Mouse (Mus musculus): ENCODE data around the gene Zdhhc12. TPM values are rescaled to one million over a fixed set of nuclear protein-coding genes. Genes with fewer than 3 reads are reported as not detected.
"Not testable (repeated sequence)": the region's sequence is repeated elsewhere in the genome, so short reads cannot be mapped to it uniquely, and the experiment has no call there.

Gene Zdhhc12
- polyA plus RNA-seq, 1 experiment = 17.4 TPM

- no peak overlapping the region for H3K4me3 ChIP-seq (replicated peaks; ENCODE audit: control insufficient read depth, low read depth, low read length)
- no peak for TF ChIP-seq POLR2A (IDR thresholded peaks at IDR 0.05; ENCODE audit: borderline replicate concordance, control insufficient read depth, low read depth, low read length)
- no peak for TF ChIP-seq CTCF (IDR thresholded peaks at IDR 0.05; ENCODE audit: control insufficient read depth, insufficient read depth, low read length)
- 83% methylated on average over 3 of the region's 3 CpGs for WGBS
- no peaks in the 10 kb centered on the region for H3K4me1 ChIP-seq (ENCODE audit: control insufficient read depth, insufficient read depth, low read length)
- no peak overlapping the region for H3K27ac ChIP-seq (ENCODE audit: control insufficient read depth, insufficient read depth, low read depth, low read length, poor library complexity)
These were observed 36.7 kb downstream of the Zdhhc12 start for GRCm38 (mm10) chr2:30056736-30057135.

GRCm38 (mm10) chr2:30055310-30055709, 38.1 kb downstream of the Zdhhc12 start:
- H3K4me3 ChIP-seq (replicated peaks; ENCODE audit: control insufficient read depth, low read depth, low read length); H3K4me1 ChIP-seq (ENCODE audit: control insufficient read depth, insufficient read depth, low read length); H3K27ac ChIP-seq (ENCODE audit: control insufficient read depth, insufficient read depth, low read depth, low read length, poor library complexity): not testable (repeated sequence)
- WGBS = 87% methylated on average over 3 of the region's 3 CpGs

GRCm38 (mm10) chr2:30051992-30052761, 41.3 kb downstream of the Zdhhc12 start:
- 44% methylated on average over 6 of the region's 6 CpGs for WGBS
- TF ChIP-seq POLR2A (IDR thresholded peaks at IDR 0.05; ENCODE audit: borderline replicate concordance, control insufficient read depth, low read depth, low read length) (no peak), CTCF (IDR thresholded peaks at IDR 0.05; ENCODE audit: control insufficient read depth, insufficient read depth, low read length) (no peak)
- Histone ChIP-seq H3K4me1 (ENCODE audit: control insufficient read depth, insufficient read depth, low read length) (no peaks in the 10 kb centered on the region; the same call in 1 of the 2 replicates), H3K4me3 (replicated peaks; ENCODE audit: control insufficient read depth, low read depth, low read length) (no peak overlapping the region), H3K27ac (ENCODE audit: control insufficient read depth, insufficient read depth, low read depth, low read length, poor library complexity) (no peak overlapping the region)

- 6% methylated on average over 3 of the region's 3 CpGs for WGBS
- H3K4me1 ChIP-seq (ENCODE audit: control insufficient read depth, insufficient read depth, low read length) = no peaks in the 10 kb centered on the region; the same call in 1 of the 2 replicates
- TF ChIP-seq CTCF (IDR thresholded peaks at IDR 0.05; ENCODE audit: control insufficient read depth, insufficient read depth, low read length) (no peak), POLR2A (IDR thresholded peaks at IDR 0.05; ENCODE audit: borderline replicate concordance, control insufficient read depth, low read depth, low read length) (no peak)
- H3K4me3 ChIP-seq (replicated peaks; ENCODE audit: control insufficient read depth, low read depth, low read length) = no peak overlapping the region
- H3K27ac ChIP-seq (ENCODE audit: control insufficient read depth, insufficient read depth, low read depth, low read length, poor library complexity) = no peak overlapping the region
These were observed 43.6 kb downstream of the Zdhhc12 start for GRCm38 (mm10) chr2:30049831-30050230.

DNA sequence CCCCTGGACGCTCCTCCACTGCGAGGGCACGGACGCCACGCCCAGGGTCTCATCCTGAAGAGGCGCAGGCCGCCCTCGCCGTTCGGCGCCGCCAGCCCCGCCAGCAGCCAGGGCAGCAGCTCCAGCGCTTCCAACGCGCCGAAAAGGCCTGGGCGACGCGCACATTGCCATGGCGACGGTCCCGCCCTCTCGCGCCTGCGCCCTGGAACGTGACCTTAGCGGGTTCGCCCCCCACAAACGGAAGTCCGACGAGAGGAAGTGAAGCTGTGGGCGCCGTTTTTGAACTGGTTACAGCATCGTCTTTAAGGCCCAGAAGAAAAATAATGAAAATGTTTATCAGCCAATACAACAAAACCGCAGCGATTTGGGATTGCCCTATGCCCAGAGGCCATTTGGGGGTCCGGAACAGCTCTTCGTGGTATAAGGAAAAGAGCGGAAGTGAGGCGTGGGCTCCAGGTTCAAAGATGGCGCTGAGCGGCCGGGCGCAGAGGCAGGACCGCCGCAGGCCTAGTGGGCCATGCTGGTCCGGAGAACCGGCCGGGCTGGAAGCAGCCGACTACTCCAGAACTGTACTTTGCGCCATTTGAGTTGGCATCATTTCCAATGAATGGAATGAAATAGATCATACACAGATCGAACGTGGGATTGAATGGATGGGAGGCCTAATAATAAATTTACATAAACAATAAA, 44.6 kb downstream of the Zdhhc12 start, which contains the start of gene Wdr34:
Wdr34 (minus strand) TSS at position 183 of the 690 bp plus-strand sequence.
- TF ChIP-seq POLR2A (IDR thresholded peaks at IDR 0.05; ENCODE audit: borderline replicate concordance, control insufficient read depth, low read depth, low read length) (peak; percentile 65; the same call in 1 of the 2 replicates), CTCF (IDR thresholded peaks at IDR 0.05; ENCODE audit: control insufficient read depth, insufficient read depth, low read length) (peak; percentile 3; the same call in 1 of the 2 replicates)
- Histone ChIP-seq H3K4me1 (ENCODE audit: control insufficient read depth, insufficient read depth, low read length) (no peaks in the 10 kb centered on the region; the same call in 1 of the 2 replicates), H3K4me3 (replicated peaks; ENCODE audit: control insufficient read depth, low read depth, low read length) (peak within 1 kb of the TSS; percentile 68), H3K27ac (ENCODE audit: control insufficient read depth, insufficient read depth, low read depth, low read length, poor library complexity) (peak within 1 kb of the TSS; percentile 64)
- under 1% methylated on average over 54 of the region's 54 CpGs for WGBS

DNA sequence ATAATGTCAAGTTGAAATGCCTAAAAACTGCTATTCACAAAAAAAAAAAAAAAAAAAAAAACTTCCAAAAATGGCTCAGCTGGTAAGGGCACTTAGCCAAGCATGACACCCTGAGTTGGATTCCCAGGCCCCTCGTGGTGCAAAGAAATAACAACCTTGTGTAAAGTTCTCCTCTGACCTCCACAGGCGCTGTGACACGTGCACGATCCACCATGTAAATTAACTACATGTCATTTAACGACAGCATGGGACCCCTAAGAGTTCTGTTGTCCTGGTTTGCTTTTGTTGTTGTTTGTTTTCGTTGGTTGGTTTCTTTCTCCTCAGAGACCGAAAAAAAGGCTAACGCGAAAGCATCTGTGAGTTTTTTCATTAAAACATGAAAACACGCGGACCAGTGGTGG, 45.3 kb downstream of the Zdhhc12 start:
- H3K27ac ChIP-seq (ENCODE audit: control insufficient read depth, insufficient read depth, low read depth, low read length, poor library complexity) = no peak overlapping the region; the same call in 1 of the 2 replicates
- WGBS = 20% methylated on average over 11 of the region's 11 CpGs
- no peaks in the 10 kb centered on the region; the same call in 1 of the 2 replicates for H3K4me1 ChIP-seq (ENCODE audit: control insufficient read depth, insufficient read depth, low read length)
- TF ChIP-seq CTCF (IDR thresholded peaks at IDR 0.05; ENCODE audit: control insufficient read depth, insufficient read depth, low read length) (no peak), POLR2A (IDR thresholded peaks at IDR 0.05; ENCODE audit: borderline replicate concordance, control insufficient read depth, low read depth, low read length) (no peak)
- peak overlapping the region; percentile 68 for H3K4me3 ChIP-seq (replicated peaks; ENCODE audit: control insufficient read depth, low read depth, low read length)

DNA sequence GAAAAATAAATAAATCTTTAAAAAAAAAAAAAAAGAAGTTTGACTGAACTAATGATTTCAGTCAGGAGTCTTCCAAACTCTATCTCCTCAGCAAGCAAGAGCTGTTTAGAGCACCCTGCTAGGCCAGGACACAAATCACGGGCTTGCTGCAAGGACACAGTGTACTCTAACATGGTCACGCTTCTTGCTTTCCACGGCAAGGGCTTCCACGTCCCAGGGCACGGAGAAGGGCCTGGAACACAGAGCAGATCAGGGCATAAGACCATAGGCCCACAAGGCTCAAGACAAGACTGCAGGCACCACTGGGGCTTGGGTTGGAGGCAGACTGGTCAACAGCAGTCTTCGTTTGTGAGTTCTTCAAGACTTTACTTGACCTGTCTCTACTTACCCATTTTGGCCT, 46.3 kb downstream of the Zdhhc12 start:
- 93% methylated on average over 6 of the region's 6 CpGs for WGBS
- Histone ChIP-seq H3K4me1 (ENCODE audit: control insufficient read depth, insufficient read depth, low read length) (no peaks in the 10 kb centered on the region; the same call in 1 of the 2 replicates), H3K4me3 (replicated peaks; ENCODE audit: control insufficient read depth, low read depth, low read length) (no peak overlapping the region), H3K27ac (ENCODE audit: control insufficient read depth, insufficient read depth, low read depth, low read length, poor library complexity) (no peak overlapping the region)
- no peak for TF ChIP-seq POLR2A (IDR thresholded peaks at IDR 0.05; ENCODE audit: borderline replicate concordance, control insufficient read depth, low read depth, low read length)

GRCm38 (mm10) chr2:30044550-30044949, 48.9 kb downstream of the Zdhhc12 start:
- TF ChIP-seq POLR2A (IDR thresholded peaks at IDR 0.05; ENCODE audit: borderline replicate concordance, control insufficient read depth, low read depth, low read length) = no peak
- no peak for TF ChIP-seq CTCF (IDR thresholded peaks at IDR 0.05; ENCODE audit: control insufficient read depth, insufficient read depth, low read length)
- Histone ChIP-seq H3K4me1 (ENCODE audit: control insufficient read depth, insufficient read depth, low read length) (no peaks in the 10 kb centered on the region; the same call in 1 of the 2 replicates), H3K4me3 (replicated peaks; ENCODE audit: control insufficient read depth, low read depth, low read length) (no peak overlapping the region), H3K27ac (ENCODE audit: control insufficient read depth, insufficient read depth, low read depth, low read length, poor library complexity) (no peak overlapping the region)
- 83% methylated on average over 5 of the region's 5 CpGs for WGBS
